Mouse (Mus musculus): ENCODE data around the gene Mepe.

The Mepe gene

DNA sequence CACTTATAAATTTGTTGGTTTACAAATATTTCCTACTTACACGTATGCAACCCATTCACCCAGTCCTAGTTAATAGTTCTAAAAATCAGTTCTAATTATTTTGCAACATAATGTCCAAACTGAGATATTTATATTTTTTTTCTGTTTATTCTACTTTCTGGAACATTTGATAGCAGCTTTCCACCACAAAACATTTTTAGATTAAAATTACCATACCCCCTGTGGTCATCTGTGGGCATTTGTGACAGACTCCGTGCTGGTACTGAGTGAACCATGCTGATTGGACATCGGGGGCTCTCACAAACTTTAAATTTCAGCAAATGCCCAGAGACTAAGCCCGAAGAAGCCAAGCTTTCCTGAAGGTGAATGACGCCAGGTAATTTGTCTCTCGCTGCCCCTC, at the start of gene Mepe:
TSS of gene Mepe (plus strand) at position 301 of the 400 bp plus-strand sequence.
- DNase-seq, result no peak

DNA sequence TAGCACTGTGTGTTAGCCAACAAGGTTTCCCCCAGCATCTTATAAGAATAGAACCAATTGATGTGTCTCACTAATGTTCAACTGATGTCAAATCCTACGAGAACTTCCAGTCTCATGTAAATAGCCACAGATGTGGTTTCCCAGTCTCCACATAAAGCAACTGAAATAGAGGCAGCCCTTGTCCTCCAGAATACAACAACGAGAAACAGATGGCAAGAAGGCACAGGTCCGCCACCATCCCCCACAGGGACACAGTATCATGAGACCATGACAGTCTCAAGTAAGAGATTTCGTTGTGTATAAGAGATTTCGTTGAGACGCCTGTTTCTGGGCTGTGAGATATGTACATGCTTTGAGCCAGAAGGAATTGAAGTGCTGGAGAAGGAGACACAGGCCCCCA, 30.9 kb upstream of the Mepe start:
- DNase-seq, result no peak

DNA sequence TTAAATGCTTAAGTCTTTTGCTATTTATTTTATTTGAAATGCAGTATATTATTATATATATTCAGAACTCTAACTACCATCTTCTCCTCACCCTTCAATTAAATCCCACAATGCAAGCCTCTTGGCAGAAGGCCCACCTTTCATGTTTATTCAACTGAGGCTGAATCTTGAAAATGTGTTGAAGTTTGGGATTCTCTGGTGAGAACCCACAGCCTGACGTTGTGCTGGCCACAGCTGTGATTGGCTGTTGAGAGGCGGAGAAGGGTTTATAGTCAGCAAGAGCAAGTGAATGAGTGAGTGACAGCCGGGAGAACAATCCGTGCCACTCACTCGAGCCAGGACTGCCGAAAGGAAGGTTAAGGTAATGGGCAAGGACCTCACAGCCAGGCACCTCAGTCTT, 26.1 kb upstream of the Mepe start, which contains the start of gene Ibsp:
TSS of gene Ibsp (plus strand) at position 178 of the 400 bp plus-strand sequence.
- peak; percentile 30 for DNase-seq

DNA sequence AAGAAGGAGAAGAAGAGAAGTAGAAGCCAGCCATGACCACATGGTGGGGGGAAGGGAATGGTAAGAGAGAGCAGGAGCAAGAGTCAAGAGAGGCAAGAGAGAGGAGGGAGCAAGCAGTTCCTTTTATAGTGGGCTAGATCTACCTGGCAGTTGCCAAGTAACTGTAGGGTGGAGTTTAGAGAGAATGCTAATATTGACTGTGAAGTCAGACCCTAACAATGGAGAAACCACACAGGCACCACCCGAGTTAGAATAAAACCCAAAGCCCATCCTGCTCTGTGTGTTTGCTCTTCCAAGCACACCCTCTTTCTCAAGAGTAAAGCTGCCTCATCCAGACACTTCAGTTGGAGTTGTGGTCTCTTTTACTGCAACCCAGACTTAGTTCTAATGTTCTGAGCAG, 11.1 kb upstream of the Mepe start:
- DNase-seq, result no peak

DNA sequence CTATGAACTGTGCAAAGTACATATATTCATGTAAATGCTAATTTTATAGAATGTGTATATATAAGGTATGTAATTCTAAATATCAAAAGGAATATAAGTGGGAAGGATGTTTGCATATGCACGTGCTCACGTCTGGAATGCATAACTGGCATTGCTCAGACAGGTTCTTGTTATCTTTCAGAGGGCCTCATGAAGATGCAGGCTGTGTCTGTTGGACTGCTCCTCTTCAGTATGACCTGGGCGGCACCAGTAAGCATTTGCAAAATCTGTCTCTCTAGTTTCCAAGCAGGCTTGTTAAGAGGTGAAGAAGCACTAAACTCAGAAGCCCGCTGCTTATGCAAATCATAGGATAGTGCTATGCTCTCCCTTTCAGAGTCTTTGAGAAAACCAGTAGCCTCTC, 1.8 kb downstream of the Mepe start:
- no peak for DNase-seq

DNA sequence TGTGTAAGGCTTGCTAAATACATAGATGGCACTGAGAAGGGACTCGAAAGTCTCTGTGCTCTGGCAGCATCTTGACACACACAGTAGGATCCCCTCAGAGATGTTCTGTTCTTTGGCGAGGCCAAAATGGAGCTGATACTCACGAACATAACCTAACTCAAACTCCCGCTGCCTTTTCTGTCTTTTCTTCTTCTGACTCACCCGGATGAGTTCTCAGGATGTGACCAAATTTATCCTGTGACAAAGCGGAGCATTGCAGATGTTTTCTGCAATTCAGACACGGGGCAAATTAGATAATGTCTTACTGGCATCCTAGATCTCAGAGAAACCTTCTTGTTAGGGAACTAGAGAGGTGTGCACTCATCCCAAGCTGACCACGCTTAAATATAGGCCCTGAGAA, 2.3 kb downstream of the Mepe start:
- no peak for DNase-seq

DNA sequence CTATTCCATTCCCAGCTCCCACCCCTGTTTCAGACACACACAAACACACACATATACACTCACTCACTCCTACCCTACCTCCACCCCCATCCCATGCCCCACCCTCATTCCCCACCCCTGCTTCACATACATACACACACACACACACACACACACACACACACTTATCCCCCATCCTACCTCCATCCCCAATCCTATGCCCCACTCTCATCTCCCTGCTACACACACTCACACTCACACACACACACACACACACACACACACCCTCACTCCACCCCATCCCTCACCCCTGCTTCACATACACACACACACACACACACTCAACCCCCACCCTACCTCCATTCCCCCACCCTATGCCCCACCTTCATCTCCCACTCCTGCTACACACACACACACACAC, 2.7 kb downstream of the Mepe start:
- no peak for DNase-seq

DNA sequence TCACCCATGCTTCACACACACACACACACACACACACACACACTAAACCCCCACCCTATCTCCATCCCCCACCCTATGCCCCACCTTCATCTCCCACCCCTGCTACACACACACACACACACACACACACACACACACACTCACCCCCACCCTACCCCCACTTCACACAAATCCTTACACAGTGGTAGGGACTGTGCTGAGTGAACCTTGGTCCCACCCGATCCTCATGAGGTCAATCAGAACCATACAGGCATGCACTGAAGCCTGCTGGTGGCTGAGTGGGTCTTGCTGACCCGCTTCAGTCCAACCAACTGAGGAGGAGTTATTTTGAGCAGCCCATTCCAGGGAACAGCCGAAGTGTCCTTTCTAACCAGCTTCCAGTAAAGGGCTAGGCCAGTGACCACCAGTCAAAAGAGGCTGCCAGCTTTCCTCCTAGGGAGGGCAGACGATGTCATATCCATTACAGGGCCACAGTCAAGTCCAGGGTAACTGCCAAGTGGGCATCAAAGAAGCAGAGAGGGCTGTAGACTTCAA, 3.3 kb downstream of the Mepe start:
- no peak for DNase-seq

DNA sequence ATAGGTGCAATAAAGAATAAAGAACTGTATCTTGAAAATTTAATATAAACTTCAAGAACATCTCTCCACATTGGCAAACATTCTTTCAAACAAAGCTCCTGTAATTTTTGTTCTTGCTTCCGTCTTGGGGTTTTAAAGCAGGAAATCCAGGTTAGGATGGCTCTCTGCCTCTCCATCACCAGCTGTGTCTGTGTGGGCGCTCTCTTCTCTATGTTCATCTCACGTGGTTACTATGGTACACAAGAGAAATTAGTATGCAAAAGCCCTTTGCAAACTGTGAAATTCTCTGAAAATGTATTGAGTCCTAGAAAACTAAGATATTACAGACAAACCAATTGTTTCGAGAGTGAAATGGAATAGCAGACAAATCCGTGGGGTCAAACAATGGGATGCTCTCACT, 4.3 kb downstream of the Mepe start:
- DNase-seq, result no peak

DNA sequence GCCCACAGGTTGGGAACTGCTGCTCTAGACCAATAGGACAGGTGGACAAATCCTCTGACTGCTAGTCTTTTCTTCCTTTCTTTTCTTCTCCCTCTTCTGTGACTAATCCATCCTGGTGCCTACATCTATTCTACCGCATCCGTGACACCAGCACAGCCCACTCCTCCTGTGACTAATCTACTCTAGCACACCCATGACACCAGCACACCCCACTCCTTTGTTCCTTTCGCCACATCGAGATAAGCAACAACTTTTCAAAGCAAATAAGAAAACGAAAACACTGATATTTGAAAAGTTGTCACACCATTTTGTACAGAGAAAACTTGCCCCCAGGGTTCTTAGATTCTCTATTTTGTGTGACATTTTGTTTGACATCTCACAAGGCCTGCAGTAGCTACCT, 5.0 kb downstream of the Mepe start:
- no peak for DNase-seq

DNA sequence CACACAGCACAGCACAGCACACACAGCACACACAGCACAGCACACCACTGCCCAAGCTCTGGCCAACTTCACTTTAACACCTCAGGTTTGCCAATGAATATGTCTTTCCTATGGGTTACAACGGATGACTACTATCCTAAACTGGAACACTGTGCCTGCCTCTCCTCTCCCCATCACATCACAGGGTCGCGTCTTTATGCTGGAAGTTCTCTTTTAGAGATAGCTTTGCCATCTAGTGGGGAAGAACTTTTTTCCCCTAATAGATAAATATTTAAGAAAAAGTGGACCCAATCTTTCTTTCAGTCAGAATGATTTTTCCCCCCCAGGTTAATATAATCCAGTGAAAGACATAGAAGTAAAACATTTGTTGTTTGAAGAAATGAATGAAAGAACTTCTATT, 7.2 kb downstream of the Mepe start:
- DNase-seq, result no peak

DNA sequence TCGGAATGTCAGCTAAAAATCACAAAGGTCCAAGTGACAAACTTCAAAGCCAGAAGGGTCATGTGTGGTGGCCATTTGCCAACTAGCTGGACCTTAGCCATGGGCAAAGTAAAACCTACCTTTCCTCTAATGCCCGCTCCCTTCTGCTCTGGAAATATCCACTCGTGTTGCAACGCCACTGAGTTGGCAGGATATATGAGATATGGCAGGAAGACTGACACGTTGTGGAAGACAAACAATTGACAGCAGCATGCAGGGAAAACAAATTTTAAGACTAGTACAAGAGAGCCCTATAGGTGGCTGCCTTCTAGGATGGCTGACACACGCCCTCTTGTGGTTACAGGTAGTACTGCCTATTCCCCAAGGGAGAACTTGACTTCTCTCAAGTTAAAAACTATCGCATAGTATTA, 8.1 kb downstream of the Mepe start:
- peak; percentile 69 for DNase-seq

DNA sequence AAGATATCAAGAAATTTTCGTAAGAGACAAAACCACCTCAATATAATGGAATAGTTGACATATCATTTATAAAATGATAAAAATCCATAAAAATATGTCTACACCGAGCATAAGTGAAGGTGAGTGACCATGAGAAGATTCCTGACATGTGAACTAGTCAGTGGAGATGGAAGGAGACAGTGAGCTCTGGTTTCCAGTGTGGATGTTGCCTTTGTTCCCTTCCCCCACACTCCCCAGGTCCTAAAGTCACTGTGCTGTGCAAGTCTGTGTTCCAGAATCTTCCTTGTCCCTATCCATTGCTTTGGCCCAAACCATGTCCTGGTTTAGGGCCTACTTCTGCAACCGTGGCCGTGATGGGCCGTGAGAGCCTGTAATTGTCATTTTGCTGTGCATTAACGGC, 8.5 kb downstream of the Mepe start:
- DNase-seq, result no peak

DNA sequence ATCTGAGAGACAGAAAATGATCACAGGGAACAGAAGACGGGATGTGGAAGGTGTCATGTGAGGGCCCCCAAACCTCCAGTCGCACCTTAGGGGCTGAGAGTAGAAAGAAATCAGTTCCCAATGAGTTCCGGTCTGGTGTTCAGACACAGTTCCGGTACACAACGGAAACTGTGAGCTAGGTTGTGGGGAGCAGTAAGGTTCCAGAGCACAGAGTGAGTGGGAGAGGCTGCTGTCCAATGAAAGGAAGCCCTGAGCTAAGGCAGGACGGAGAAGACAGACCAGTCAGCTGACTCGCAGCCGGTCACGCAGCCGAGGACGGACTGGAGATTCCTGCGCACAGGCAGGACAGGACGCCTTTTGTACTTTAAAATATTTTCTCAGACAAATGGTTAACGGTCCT, 9.4 kb downstream of the Mepe start:
- no peak for DNase-seq

DNA sequence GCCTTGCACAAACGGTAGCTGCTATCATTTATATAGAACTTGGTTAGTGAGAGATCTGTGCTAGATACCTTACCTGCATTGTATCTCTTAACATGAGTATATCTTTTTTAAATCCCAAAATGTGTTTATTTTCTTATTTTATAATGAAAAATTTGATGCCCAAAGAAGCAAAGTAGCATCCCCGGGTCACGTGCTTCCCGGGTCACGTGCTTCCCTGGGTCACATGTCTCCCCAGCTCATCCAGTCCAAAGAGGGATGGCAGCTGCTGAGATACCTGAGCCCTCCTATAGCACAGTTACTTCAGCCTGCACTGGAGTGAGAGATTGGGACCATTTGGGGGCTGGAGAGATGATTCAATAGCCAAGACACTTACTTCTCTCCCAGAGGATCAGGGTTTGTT, 10.8 kb downstream of the Mepe start:
- DNase-seq, result no peak

DNA sequence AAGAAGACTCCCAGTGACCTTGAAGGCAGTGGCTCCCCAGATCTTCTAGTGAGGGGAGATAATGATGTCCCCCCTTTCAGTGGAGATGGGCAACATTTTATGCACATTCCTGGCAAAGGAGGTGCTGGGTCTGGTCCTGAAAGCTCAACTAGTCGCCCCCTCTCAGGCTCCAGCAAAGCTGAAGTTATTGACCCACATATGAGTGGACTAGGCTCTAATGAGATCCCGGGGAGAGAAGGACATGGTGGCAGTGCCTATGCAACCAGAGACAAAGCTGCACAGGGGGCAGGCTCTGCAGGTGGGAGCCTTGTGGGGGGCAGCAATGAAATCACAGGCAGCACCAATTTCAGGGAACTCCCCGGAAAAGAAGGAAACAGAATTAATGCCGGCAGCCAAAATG, 12.4 kb downstream of the Mepe start:
- no peak for DNase-seq

DNA sequence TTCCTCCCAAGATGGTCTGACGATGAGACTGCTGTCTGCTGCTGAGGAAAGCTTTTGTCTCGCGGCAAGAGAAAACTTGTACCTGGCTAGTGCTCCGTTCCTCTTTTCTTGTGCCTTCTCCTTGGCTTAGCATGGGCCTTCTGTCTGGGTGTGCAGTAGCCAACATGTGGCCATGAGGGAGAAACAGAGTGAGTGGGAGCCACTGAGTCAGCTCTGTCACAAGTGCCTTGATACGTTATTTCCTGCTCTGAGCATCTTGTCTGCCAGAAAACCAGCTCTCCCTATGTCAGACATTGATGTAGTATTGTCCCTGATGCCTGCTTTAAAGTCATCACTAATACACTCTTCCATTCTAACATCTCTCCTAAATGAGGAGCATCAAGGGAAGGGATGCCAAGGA, 13.9 kb downstream of the Mepe start:
- DNase-seq, result no peak

DNA sequence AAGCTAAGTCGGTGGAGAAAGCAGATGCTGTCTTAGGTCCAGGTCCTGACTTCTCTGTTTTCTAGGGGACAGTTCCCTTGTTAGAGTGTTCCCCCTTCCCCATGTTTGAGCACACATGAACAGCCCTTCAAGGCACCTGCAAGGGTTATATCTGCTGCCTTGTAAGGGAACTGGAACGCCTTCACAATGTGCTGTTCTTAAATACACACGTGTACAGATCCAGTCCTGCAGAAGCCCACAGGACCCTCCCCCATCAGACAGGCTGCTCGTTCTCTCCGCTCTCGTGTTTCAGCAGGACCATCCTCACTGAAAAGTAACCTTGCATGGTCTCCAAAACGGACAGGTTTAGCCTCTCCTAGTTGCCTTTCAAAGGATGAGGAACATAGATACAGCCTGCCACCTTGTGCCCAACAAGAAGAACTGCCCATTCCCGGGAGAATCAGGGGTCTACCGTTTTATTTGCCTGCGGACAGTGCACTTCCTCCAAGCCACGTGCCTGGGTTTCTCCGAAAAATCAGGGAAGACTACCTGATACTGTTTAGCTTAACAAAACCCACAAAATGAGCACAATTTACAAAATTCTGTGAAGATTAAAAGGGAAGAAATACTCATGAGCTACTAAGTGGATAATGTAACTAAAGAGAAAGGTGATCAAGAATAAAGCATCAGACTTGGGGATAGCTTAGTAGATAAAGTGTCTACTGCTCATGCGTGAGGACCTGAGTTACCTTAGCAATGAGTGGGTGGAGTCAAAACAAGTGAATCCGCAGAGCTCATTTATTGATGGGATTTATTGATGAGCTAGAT, 14.8 kb downstream of the Mepe start:
- DNase-seq, result peak; percentile 44

DNA sequence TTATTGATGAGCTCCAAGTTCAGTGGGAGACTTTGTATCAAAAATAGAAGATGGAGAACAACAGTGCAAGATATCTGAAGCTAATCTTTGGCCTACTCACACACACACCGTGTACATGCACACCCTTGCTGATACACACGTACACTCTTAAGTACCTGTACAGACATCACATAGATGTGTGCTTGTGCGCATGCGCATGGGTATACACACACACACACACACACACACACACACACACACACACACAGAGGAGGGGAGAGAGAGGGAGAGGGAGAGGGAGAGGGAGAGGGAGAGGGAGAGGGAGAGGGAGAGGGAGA, 15.3 kb downstream of the Mepe start:
- no peak for DNase-seq

DNA sequence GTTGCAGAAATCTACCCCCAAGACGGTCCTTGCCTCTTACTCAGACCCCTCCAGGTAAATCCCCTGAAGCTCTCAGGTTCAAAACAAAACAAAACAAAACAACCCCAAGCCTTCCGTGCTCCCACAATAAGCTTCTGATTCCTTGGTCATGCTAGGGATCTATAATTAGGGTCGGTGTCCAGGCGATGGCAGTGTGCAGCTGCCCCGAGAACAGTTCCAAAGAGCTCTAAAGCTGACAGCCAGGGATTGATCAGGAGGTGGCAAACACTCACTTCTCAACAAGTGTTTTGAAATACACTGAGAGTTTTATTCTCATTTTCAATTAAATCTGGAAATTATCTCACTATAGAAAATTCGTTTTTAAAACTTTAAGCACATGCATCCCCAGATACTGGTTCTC, 17.8 kb downstream of the Mepe start:
- no peak for DNase-seq

DNA sequence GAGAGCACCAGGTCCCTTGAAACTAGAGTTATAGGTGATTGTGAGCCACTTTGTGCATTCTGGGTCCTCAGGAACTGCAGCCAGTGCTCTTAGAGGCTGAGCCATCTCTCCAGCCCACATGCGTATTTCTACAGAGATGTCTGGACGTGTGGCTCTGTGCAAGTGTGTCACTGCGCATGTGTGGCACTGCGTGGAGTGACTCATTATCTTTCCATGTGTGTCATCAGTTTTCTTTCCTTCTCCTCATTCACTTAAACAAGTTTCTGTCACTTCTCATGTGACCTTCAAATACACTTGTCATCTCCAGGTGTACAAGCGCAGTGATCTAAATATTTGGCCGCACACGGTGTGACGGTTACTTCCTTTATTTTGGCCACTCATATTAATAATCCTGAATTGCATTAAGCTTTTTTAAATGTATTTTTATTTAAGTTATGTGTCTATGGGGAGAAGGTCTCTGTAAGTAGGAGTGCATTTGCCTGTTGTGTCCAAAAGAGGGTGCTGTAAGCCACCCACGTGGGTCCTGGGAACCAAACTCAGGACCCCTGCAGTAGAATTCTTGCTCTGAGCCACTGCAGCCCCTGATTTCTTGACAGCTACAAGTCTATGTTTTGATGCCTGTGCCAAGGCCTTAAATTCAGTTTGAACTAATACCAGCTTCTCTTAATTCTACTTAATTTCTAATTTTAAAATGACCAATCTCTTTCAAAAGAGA, 19.6 kb downstream of the Mepe start:
- no peak for DNase-seq

DNA sequence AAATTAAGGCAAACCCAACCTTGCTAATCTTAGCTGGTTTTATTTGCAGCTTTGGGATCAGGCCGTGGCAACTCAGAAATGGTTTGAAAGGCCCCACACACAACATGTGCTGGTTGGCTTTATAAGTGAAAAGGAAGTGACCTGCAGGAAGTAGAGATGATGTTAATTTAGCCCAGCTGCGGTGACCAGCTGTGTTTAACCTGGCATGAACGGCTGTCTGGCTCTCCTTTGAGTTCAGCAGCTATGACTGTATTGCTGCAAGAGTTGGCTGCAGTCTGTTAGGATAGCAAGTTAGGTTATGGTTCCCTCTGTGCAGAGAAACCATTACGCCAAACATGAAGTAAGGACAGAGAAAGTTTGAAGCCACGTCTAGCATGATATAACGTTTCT, 20.1 kb downstream of the Mepe start:
- DNase-seq, result no peak

DNA sequence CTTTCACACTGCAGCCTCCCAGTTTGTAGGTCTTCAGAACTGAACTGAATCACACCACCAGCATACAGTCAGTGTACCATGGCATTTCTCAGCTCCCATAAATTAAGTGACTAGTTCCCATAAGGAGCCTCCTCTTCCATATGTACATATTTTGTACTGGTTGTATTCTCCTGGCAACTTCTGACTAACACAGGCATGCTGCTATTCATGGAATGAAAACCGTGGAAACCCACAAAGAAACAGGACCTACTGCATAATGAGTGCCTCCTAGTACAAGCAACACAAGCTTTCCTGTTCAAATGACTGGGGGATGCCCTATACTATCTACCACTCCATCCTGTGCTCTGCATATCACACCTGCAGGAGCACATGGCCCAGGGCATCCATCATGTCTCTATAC, 25.9 kb downstream of the Mepe start:
- no peak for DNase-seq

DNA sequence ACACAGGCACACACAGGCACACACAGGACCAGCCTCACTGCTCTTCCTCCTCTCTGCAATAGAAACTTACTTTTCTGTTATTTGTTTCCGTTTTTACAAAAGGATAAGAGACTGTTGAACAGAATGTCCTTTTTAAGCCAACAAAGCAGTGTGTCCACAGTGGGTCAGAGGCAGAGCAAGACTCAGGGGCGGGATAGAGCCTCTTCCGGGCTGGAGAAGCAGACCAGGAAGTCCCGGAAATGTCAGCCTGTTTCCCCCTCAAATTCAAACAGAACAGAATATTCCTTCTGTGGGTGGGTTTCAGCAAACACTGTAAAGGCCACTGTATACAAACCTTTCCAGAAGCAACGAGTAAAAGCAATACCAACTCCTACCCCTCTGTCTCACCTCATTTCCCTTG, 26.7 kb downstream of the Mepe start:
- DNase-seq, result no peak

DNA sequence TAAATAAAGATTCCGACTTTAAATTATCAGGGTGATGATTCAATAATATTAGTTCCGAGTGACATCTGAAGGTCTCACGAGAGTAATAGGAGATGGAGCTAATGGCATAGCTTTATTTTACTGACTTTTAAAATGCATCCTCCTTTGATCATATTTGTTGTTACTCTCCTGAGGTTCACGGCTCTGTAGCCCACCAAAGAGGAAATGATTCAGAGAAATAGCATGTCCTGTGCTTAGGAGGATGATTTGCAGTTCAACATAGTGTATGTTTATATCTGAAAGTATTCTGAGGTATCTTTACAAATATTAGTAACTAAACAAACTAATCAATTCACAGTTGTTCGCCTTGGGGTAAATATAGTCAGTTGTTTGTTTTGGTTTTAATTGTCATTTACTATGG, 32.4 kb downstream of the Mepe start:
- DNase-seq, result no peak

All from right cerebral cortex, postnatal 4 days (tissue).